Mouse (Mus musculus): ENCODE measurements at regions not wholly inside any gene's neighbourhood (a gene's known extent, or its start where the extent isn't known, plus 50 kb on each side); places are given as distances from the start of the nearest gene placed in this dataset.

GRCm38 (mm10) chr3:157842872-157843271 lies 82.0 kb downstream of the Cth start:
- Histone ChIP-seq H3K4me2 (ENCODE audit: low read length) (no peak overlapping the region), H3K27ac (ENCODE audit: low read length) (no peak overlapping the region), H3K4me3 (ENCODE audit: low read depth, low read length) (no peak overlapping the region), H3K9me3 (replicated peaks; ENCODE audit: control insufficient read depth, low read length, poor library complexity, severe bottlenecking) (no peaks in the 10 kb centered on the region), H3K27me3 (ENCODE audit: control insufficient read depth, insufficient read depth, low read depth, low read length) (no peaks in the 10 kb centered on the region), H3K4me1 (ENCODE audit: control insufficient read depth, insufficient read depth, low read length) (no peaks in the 10 kb centered on the region), H3K9ac (ENCODE audit: low read depth, low read length) (no peak overlapping the region), H3K36me3 (ENCODE audit: control insufficient read depth, insufficient read depth, low read length) (no peaks in the 10 kb centered on the region)
- no peak for ATAC-seq
- 88% methylated on average over 3 of the region's 3 CpGs for WGBS

GRCm38 (mm10) chr3:157841164-157841719 lies 83.6 kb downstream of the Cth start:
- H3K4me3 ChIP-seq (ENCODE audit: low read depth, low read length) = no peak overlapping the region
- H3K27ac ChIP-seq (ENCODE audit: low read length) = no peak overlapping the region
- no peak overlapping the region for H3K4me2 ChIP-seq (ENCODE audit: low read length)
- H3K9ac ChIP-seq (ENCODE audit: low read depth, low read length) = no peak overlapping the region
- WGBS = 41% methylated on average over 2 of the region's 2 CpGs
- no peaks in the 10 kb centered on the region for H3K27me3 ChIP-seq (ENCODE audit: control insufficient read depth, insufficient read depth, low read depth, low read length)
- no peaks in the 10 kb centered on the region for H3K36me3 ChIP-seq (ENCODE audit: control insufficient read depth, insufficient read depth, low read length)
- no peaks in the 10 kb centered on the region for H3K9me3 ChIP-seq (replicated peaks; ENCODE audit: control insufficient read depth, low read length, poor library complexity, severe bottlenecking)
- ATAC-seq = no peak; the same call in 1 of the 2 replicates
- no peaks in the 10 kb centered on the region for H3K4me1 ChIP-seq (ENCODE audit: control insufficient read depth, insufficient read depth, low read length)

- Histone ChIP-seq H3K9ac (ENCODE audit: low read depth, low read length) (no peak overlapping the region), H3K27ac (ENCODE audit: low read length) (no peak overlapping the region), H3K36me3 (ENCODE audit: control insufficient read depth, insufficient read depth, low read length) (no peaks in the 10 kb centered on the region), H3K27me3 (ENCODE audit: control insufficient read depth, insufficient read depth, low read depth, low read length) (no peaks in the 10 kb centered on the region), H3K4me3 (ENCODE audit: low read depth, low read length) (no peak overlapping the region), H3K9me3 (replicated peaks; ENCODE audit: control insufficient read depth, low read length, poor library complexity, severe bottlenecking) (no peaks in the 10 kb centered on the region), H3K4me1 (ENCODE audit: control insufficient read depth, insufficient read depth, low read length) (no peaks in the 10 kb centered on the region), H3K4me2 (ENCODE audit: low read length) (no peak overlapping the region)
- no peak for ATAC-seq
- 62% methylated on average over 3 of the region's 3 CpGs for WGBS
Measured at GRCm38 (mm10) chr3:157804307-157804706, 120.6 kb downstream of the Cth start.

GRCm38 (mm10) chr3:157803356-157803755 lies 121.5 kb downstream of the Cth start:
- H3K4me3 ChIP-seq (ENCODE audit: low read depth, low read length) = no peak overlapping the region
- WGBS = 80% methylated on average over 4 of the region's 4 CpGs
- no peaks in the 10 kb centered on the region for H3K4me1 ChIP-seq (ENCODE audit: control insufficient read depth, insufficient read depth, low read length)
- no peak for ATAC-seq
- no peak overlapping the region for H3K27ac ChIP-seq (ENCODE audit: low read length)
- H3K36me3 ChIP-seq (ENCODE audit: control insufficient read depth, insufficient read depth, low read length) = no peaks in the 10 kb centered on the region
- H3K27me3 ChIP-seq (ENCODE audit: control insufficient read depth, insufficient read depth, low read depth, low read length) = no peaks in the 10 kb centered on the region
- no peak overlapping the region for H3K4me2 ChIP-seq (ENCODE audit: low read length)
- no peak overlapping the region for H3K9ac ChIP-seq (ENCODE audit: low read depth, low read length)
- no peaks in the 10 kb centered on the region for H3K9me3 ChIP-seq (replicated peaks; ENCODE audit: control insufficient read depth, low read length, poor library complexity, severe bottlenecking)

GRCm38 (mm10) chr3:157787559-157788256 lies 137.2 kb downstream of the Cth start:
- ATAC-seq = no peak
- Histone ChIP-seq H3K27me3 (ENCODE audit: control insufficient read depth, insufficient read depth, low read depth, low read length) (no peaks in the 10 kb centered on the region), H3K36me3 (ENCODE audit: control insufficient read depth, insufficient read depth, low read length) (no peaks in the 10 kb centered on the region), H3K4me2 (ENCODE audit: low read length) (no peak overlapping the region), H3K4me3 (ENCODE audit: low read depth, low read length) (no peak overlapping the region), H3K9ac (ENCODE audit: low read depth, low read length) (no peak overlapping the region), H3K9me3 (replicated peaks; ENCODE audit: control insufficient read depth, low read length, poor library complexity, severe bottlenecking) (no peaks in the 10 kb centered on the region), H3K27ac (ENCODE audit: low read length) (no peak overlapping the region), H3K4me1 (ENCODE audit: control insufficient read depth, insufficient read depth, low read length) (no peaks in the 10 kb centered on the region)
- 78% methylated on average over 4 of the region's 4 CpGs for WGBS

GRCm38 (mm10) chr3:157781071-157781470 lies 143.8 kb downstream of the Cth start:
- WGBS = 76% methylated on average over 4 of the region's 4 CpGs
- H3K4me2 ChIP-seq (ENCODE audit: low read length) = no peak overlapping the region
- no peaks in the 10 kb centered on the region for H3K36me3 ChIP-seq (ENCODE audit: control insufficient read depth, insufficient read depth, low read length)
- no peaks in the 10 kb centered on the region for H3K4me1 ChIP-seq (ENCODE audit: control insufficient read depth, insufficient read depth, low read length)
- no peaks in the 10 kb centered on the region for H3K9me3 ChIP-seq (replicated peaks; ENCODE audit: control insufficient read depth, low read length, poor library complexity, severe bottlenecking)
- H3K9ac ChIP-seq (ENCODE audit: low read depth, low read length) = no peak overlapping the region
- H3K4me3 ChIP-seq (ENCODE audit: low read depth, low read length) = no peak overlapping the region
- ATAC-seq = no peak
- no peak overlapping the region for H3K27ac ChIP-seq (ENCODE audit: low read length)
- H3K27me3 ChIP-seq (ENCODE audit: control insufficient read depth, insufficient read depth, low read depth, low read length) = no peaks in the 10 kb centered on the region

GRCm38 (mm10) chr3:157777779-157778178 lies 147.1 kb downstream of the Cth start:
- H3K27me3 ChIP-seq (ENCODE audit: control insufficient read depth, insufficient read depth, low read depth, low read length) = no peaks in the 10 kb centered on the region
- WGBS = 93% methylated on average over 1 of the region's 1 CpGs
- no peak overlapping the region for H3K4me3 ChIP-seq (ENCODE audit: low read depth, low read length)

GRCm38 (mm10) chr3:157763487-157764199 lies 161.2 kb downstream of the Cth start:
- H3K4me2 ChIP-seq (ENCODE audit: low read length) = no peak overlapping the region
- no peak overlapping the region for H3K27ac ChIP-seq (ENCODE audit: low read length)
- H3K4me3 ChIP-seq (ENCODE audit: low read depth, low read length) = no peak overlapping the region
- WGBS = 39% methylated on average over 6 of the region's 6 CpGs
- no peaks in the 10 kb centered on the region for H3K4me1 ChIP-seq (ENCODE audit: control insufficient read depth, insufficient read depth, low read length)
- no peaks in the 10 kb centered on the region for H3K9me3 ChIP-seq (replicated peaks; ENCODE audit: control insufficient read depth, low read length, poor library complexity, severe bottlenecking)
- no peak overlapping the region for H3K9ac ChIP-seq (ENCODE audit: low read depth, low read length)
- H3K27me3 ChIP-seq (ENCODE audit: control insufficient read depth, insufficient read depth, low read depth, low read length) = no peaks in the 10 kb centered on the region
- no peak for ATAC-seq
- H3K36me3 ChIP-seq (ENCODE audit: control insufficient read depth, insufficient read depth, low read length) = no peaks in the 10 kb centered on the region

More at GRCm38 (mm10) chr3:157777779-157778178, 147.1 kb downstream of the Cth start:
- H3K27ac ChIP-seq (ENCODE audit: low read length) = no peak overlapping the region
- H3K9me3 ChIP-seq (replicated peaks; ENCODE audit: control insufficient read depth, low read length, poor library complexity, severe bottlenecking) = no peaks in the 10 kb centered on the region
- H3K4me2 ChIP-seq (ENCODE audit: low read length) = no peak overlapping the region
- ATAC-seq = no peak
- H3K36me3 ChIP-seq (ENCODE audit: control insufficient read depth, insufficient read depth, low read length) = no peaks in the 10 kb centered on the region
- H3K4me1 ChIP-seq (ENCODE audit: control insufficient read depth, insufficient read depth, low read length) = no peaks in the 10 kb centered on the region
- no peak overlapping the region for H3K9ac ChIP-seq (ENCODE audit: low read depth, low read length)

GRCm38 (mm10) chr3:157759856-157760255 lies 165.0 kb downstream of the Cth start:
- Histone ChIP-seq H3K4me3 (ENCODE audit: low read depth, low read length) (no peak overlapping the region), H3K27ac (ENCODE audit: low read length) (no peak overlapping the region), H3K27me3 (ENCODE audit: control insufficient read depth, insufficient read depth, low read depth, low read length) (no peaks in the 10 kb centered on the region), H3K36me3 (ENCODE audit: control insufficient read depth, insufficient read depth, low read length) (no peaks in the 10 kb centered on the region), H3K4me1 (ENCODE audit: control insufficient read depth, insufficient read depth, low read length) (no peaks in the 10 kb centered on the region), H3K4me2 (ENCODE audit: low read length) (no peak overlapping the region), H3K9ac (ENCODE audit: low read depth, low read length) (no peak overlapping the region), H3K9me3 (replicated peaks; ENCODE audit: control insufficient read depth, low read length, poor library complexity, severe bottlenecking) (no peaks in the 10 kb centered on the region)
- WGBS = 89% methylated on average over 1 of the region's 1 CpGs
- no peak for ATAC-seq

Measured in midbrain, embryonic 16.5 days (tissue).